Mouse (Mus musculus): ENCODE results near the gene Gbf1. TPM values are rescaled to one million over a fixed set of nuclear protein-coding genes. Genes with fewer than 3 reads are reported as not detected.
"Not testable (repeated sequence)": the region's sequence is repeated elsewhere in the genome, so short reads cannot be mapped to it uniquely, and the experiment has no call there.

The Gbf1 gene
- polyA plus RNA-seq (2016; fragmentation: Nextera tagmentation; extraction: Ambion mirVana), result 47.5 and 57.4 TPM in 2 replicates

DNA sequence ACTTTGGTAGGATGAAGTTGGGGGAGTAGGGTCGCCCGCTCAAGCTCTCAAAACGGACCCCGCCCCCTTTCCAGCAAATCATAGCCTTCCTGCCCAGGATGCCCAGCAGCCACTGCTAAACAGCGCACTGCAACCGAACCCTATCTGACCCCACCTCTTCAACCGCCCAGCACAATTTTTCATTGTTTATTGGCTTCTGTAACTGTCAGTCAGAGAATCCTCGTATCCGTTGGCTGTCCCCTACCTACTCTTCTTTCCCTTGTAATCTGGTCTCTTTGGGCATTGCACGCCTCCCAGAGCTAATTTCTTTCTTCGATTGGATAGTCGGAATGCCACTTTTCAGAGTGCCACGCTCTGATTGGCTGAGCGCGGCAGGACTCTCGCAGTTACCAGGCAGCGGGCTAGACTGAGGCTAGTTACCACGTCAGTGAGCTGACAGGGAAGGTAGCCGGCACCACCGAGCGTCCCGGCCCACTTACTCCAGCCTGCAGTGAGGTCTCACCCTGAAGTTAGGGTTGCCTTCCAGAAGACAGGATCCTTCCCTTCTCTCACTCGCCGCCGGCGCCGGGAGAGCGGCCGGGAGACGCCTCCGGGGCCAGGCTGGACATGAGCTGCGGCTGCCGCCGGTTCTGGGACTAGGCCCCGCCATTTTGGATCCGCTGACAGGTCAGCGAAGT lies at the start of gene Gbf1:
TSS of gene Gbf1 (plus strand) at position 383 of the 677 bp plus-strand sequence.
- no peaks in the 10 kb centered on the region for H3K9me3 ChIP-seq
- H3K4me1 ChIP-seq (replicated peaks), result peaks cover 49% of the 10 kb centered on the region
- H3K27ac ChIP-seq, result peak within 1 kb of the TSS; percentile 87
- WGBS, result under 1% methylated on average over 37 of the region's 37 CpGs
- no peaks in the 10 kb centered on the region for H3K36me3 ChIP-seq
- H3K27me3 ChIP-seq (ENCODE audit: insufficient read depth, poor library complexity, severe bottlenecking), result peaks cover 39% of the 10 kb centered on the region
- H3K4me3 ChIP-seq, result peak within 1 kb of the TSS; percentile 72
- peak; percentile 94 for DNase-seq (ENCODE audit: low spot score)

GRCm38 (mm10) chr19:46103437-46104186 lies 48.7 kb upstream of the Gbf1 start:
- no peaks in the 10 kb centered on the region for H3K4me1 ChIP-seq (replicated peaks)
- H3K4me3 ChIP-seq, result no peak overlapping the region
- H3K27ac ChIP-seq, result no peak overlapping the region
- WGBS, result 90% methylated on average over 6 of the region's 6 CpGs
- H3K9me3 ChIP-seq, result no peaks in the 10 kb centered on the region
- no peaks in the 10 kb centered on the region for H3K36me3 ChIP-seq
- H3K27me3 ChIP-seq (ENCODE audit: insufficient read depth, poor library complexity, severe bottlenecking), result no peaks in the 10 kb centered on the region
- DNase-seq (ENCODE audit: low spot score), result no peak

DNA sequence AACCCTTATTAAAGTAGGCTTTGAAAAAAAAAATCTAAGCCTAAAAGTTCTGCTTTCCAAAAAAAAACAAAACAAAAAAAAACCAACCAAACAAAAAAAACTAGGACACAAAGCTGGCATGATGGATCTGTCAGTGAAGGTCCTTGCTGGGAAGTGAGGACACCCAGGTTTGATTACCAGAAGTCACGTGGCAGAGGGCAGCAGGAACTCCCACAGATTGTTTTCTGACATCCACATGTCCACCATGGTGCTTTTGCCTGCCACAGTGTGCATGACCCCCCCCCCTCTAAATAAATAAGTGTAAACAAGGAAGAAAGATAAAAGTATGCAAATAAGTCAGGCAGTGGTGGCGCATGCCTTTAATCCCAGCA lies 48.1 kb upstream of the Gbf1 start:
- Histone ChIP-seq H3K27me3 (ENCODE audit: insufficient read depth, poor library complexity, severe bottlenecking) (no peaks in the 10 kb centered on the region), H3K4me3 (no peak overlapping the region), H3K4me1 (replicated peaks) (no peaks in the 10 kb centered on the region), H3K36me3 (no peaks in the 10 kb centered on the region), H3K9me3 (no peaks in the 10 kb centered on the region), H3K27ac (no peak overlapping the region)
- 76% methylated on average over 2 of the region's 2 CpGs for WGBS
- DNase-seq (ENCODE audit: low spot score), result no peak

GRCm38 (mm10) chr19:46110214-46110613 lies 42.1 kb upstream of the Gbf1 start:
- Histone ChIP-seq H3K27ac (no peak overlapping the region), H3K4me1 (replicated peaks) (no peaks in the 10 kb centered on the region), H3K9me3 (no peaks in the 10 kb centered on the region), H3K36me3 (no peaks in the 10 kb centered on the region), H3K27me3 (ENCODE audit: insufficient read depth, poor library complexity, severe bottlenecking) (no peaks in the 10 kb centered on the region), H3K4me3 (no peak overlapping the region)
- WGBS, result 90% methylated on average over 2 of the region's 2 CpGs
- no peak for DNase-seq (ENCODE audit: low spot score)

DNA sequence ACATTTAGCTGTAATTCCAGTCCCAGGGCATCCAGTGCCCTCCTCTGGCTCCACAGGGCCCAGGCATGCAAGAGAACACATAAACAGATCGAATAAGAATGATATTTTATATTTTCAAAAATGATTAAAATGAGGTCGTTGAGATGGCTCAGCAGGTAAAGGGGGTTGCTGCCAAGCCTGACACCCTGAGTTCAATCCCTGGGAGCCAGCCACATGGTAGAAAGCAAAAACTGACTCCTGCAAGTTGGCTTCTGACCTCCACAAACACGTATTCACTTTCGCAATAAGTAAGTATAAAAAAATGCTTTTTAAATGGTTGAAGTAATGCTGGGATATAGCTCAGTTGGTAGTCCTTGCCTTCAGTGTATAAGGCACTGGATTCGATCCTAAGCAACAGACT lies 41.5 kb upstream of the Gbf1 start:
- no peaks in the 10 kb centered on the region for H3K27me3 ChIP-seq (ENCODE audit: insufficient read depth, poor library complexity, severe bottlenecking)
- no peak overlapping the region for H3K27ac ChIP-seq
- H3K36me3 ChIP-seq, result no peaks in the 10 kb centered on the region
- WGBS, result 87% methylated on average over 5 of the region's 5 CpGs
- H3K4me3 ChIP-seq, result no peak overlapping the region
- no peaks in the 10 kb centered on the region for H3K9me3 ChIP-seq
- no peaks in the 10 kb centered on the region for H3K4me1 ChIP-seq (replicated peaks)
- no peak for DNase-seq (ENCODE audit: low spot score)

- no peak for DNase-seq (ENCODE audit: low spot score)
- 58% methylated on average over 4 of the region's 4 CpGs for WGBS
Measured at GRCm38 (mm10) chr19:46114617-46115016, 37.7 kb upstream of the Gbf1 start.

DNA sequence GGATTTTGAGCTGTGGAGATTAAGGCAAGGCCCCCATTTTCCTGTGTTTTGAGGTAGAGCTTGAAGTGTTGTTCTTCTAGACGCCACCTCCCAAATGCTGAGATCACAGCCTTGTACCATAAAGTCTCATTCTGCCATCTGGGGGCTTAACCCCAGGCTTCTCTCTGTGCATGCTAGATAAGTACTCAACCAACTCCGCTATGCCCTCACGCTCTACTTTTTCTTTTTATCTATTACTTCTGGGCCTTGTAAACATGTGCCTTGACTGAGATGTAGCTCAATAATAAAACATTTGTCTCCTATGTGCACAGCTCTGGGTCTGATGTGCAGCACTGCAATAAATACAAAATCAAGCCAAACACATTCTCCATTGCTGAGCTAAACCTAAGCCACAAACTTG lies 32.9 kb upstream of the Gbf1 start:
- no peaks in the 10 kb centered on the region for H3K9me3 ChIP-seq
- WGBS, result 86% methylated on average over 3 of the region's 3 CpGs
- H3K4me1 ChIP-seq (replicated peaks), result no peaks in the 10 kb centered on the region
- H3K27me3 ChIP-seq (ENCODE audit: insufficient read depth, poor library complexity, severe bottlenecking), result no peaks in the 10 kb centered on the region
- no peak overlapping the region for H3K27ac ChIP-seq
- no peak for DNase-seq (ENCODE audit: low spot score)
- no peak overlapping the region for H3K4me3 ChIP-seq
- no peaks in the 10 kb centered on the region for H3K36me3 ChIP-seq

More at GRCm38 (mm10) chr19:46114617-46115016, 37.7 kb upstream of the Gbf1 start:
- H3K4me3 ChIP-seq, result no peak overlapping the region
- H3K9me3 ChIP-seq, result no peaks in the 10 kb centered on the region
- H3K36me3 ChIP-seq, result no peaks in the 10 kb centered on the region
- no peak overlapping the region for H3K27ac ChIP-seq
- no peaks in the 10 kb centered on the region for H3K4me1 ChIP-seq (replicated peaks)
- H3K27me3 ChIP-seq (ENCODE audit: insufficient read depth, poor library complexity, severe bottlenecking), result no peaks in the 10 kb centered on the region

DNA sequence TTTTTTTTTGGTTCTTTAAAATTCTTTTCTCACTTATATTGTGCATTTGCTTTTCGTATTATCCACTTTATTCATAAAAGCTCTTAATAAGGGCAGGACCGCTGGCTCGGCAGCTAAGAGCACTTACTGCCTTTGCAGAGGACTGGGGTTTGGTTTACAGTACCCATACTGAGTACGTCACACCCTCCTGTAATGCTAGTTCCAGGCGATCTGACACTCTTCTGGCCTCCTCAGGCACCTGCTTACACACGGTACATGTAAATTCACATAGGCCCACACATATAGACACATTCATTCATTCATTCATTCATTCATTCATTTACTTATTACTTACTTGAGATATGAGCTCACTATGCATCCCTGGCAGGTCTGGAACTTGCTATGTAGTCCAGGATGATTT lies 31.4 kb upstream of the Gbf1 start:
- Histone ChIP-seq H3K9me3 (no peaks in the 10 kb centered on the region), H3K27ac (no peak overlapping the region), H3K4me1 (replicated peaks) (no peaks in the 10 kb centered on the region), H3K27me3 (ENCODE audit: insufficient read depth, poor library complexity, severe bottlenecking) (no peaks in the 10 kb centered on the region; the same call in 1 of the 2 replicates), H3K4me3 (no peak overlapping the region), H3K36me3 (no peaks in the 10 kb centered on the region)
- WGBS, result 80% methylated on average over 6 of the region's 6 CpGs
- no peak for DNase-seq (ENCODE audit: low spot score)

GRCm38 (mm10) chr19:46123876-46124275 lies 28.4 kb upstream of the Gbf1 start:
- Histone ChIP-seq H3K4me1 (replicated peaks) (no peaks in the 10 kb centered on the region), H3K9me3 (no peaks in the 10 kb centered on the region), H3K27me3 (ENCODE audit: insufficient read depth, poor library complexity, severe bottlenecking) (peaks cover 7% of the 10 kb centered on the region), H3K4me3 (no peak overlapping the region), H3K27ac (no peak overlapping the region), H3K36me3 (no peaks in the 10 kb centered on the region)
- 84% methylated on average over 3 of the region's 3 CpGs for WGBS
- no peak for DNase-seq (ENCODE audit: low spot score)

DNA sequence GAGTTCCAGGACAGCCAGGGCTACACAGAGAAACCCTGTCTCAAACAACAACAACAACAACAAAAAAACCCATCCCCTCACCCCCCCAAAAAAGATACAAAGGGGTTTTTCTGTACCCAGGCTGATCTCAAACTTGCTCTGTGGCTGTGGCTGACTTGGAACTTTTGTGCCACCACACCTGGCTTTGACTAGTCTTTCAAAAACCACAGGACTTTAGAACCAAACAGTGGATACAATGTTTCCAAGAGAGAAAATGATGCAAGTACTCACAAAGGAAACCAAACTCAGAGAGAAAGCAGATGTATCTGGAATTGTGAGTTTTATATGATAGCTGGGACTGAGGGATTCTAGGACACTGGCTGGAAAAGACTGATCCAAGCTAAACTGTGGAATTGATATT lies 27.7 kb upstream of the Gbf1 start:
- peaks cover 7% of the 10 kb centered on the region for H3K27me3 ChIP-seq (ENCODE audit: insufficient read depth, poor library complexity, severe bottlenecking)
- H3K4me1 ChIP-seq (replicated peaks), result no peaks in the 10 kb centered on the region
- no peak for DNase-seq (ENCODE audit: low spot score)
- H3K9me3 ChIP-seq, result no peaks in the 10 kb centered on the region
- H3K4me3 ChIP-seq, result no peak overlapping the region
- no peak overlapping the region for H3K27ac ChIP-seq
- no peaks in the 10 kb centered on the region for H3K36me3 ChIP-seq

- Histone ChIP-seq H3K4me3 (no peak overlapping the region), H3K36me3 (no peaks in the 10 kb centered on the region), H3K9me3 (no peaks in the 10 kb centered on the region), H3K27ac (no peak overlapping the region), H3K27me3 (ENCODE audit: insufficient read depth, poor library complexity, severe bottlenecking) (peaks cover 20% of the 10 kb centered on the region), H3K4me1 (replicated peaks) (no peaks in the 10 kb centered on the region)
- WGBS, result 82% methylated on average over 4 of the region's 4 CpGs
- DNase-seq (ENCODE audit: low spot score), result no peak
Measured at GRCm38 (mm10) chr19:46126301-46126700, 26.0 kb upstream of the Gbf1 start.

DNA sequence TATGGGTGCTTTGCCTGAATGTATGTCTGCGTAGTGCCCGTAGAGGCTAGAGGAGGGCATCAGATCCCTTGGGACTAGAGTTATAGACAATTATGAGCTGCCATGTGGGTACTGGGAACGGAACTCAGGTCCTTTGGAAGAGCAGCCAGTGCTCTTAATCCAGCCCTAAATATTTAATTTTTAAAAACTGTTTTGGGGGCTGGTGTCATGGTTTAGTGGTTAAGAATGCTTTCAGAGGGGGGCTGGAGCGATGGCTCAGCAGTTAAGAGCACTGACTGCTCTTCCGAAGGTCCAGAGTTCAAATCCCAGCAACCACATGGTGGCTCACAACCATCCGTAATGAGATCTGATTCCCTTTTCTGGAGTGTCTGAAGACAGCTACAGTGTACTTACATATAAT lies 22.6 kb upstream of the Gbf1 start:
- H3K4me1 ChIP-seq (replicated peaks), result peaks cover 10% of the 10 kb centered on the region; the same call in 1 of the 2 replicates
- H3K27me3 ChIP-seq (ENCODE audit: insufficient read depth, poor library complexity, severe bottlenecking), result peaks cover 54% of the 10 kb centered on the region
- DNase-seq (ENCODE audit: low spot score); H3K36me3 ChIP-seq; H3K27ac ChIP-seq; H3K9me3 ChIP-seq; H3K4me3 ChIP-seq: not testable (repeated sequence)
- WGBS, result 76% methylated on average over 6 of the region's 6 CpGs

DNA sequence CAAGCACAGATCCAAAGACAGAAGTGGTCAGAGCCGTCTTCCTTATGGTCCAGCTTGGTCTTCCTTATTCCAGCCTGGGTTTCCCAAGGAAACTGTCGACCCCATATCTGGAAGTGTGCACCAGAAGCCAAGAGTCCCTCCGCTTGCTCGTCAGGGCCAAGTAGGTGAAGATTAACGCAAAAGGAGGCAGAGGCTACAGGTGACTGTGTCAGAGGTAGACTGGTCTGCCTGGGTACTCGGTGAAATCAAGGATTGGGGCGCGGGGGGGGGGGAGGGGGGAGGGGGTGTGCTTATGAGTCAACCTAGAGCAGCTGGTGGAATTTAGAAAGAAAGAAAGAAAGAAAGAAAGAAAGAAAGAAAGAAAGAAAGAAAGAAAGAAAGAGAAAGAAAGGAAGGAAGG lies 21.0 kb upstream of the Gbf1 start:
- peaks cover 24% of the 10 kb centered on the region for H3K4me1 ChIP-seq (replicated peaks)
- no peaks in the 10 kb centered on the region for H3K9me3 ChIP-seq
- H3K36me3 ChIP-seq, result no peaks in the 10 kb centered on the region
- DNase-seq (ENCODE audit: low spot score), result no peak
- no peak overlapping the region for H3K27ac ChIP-seq
- 13% methylated on average over 7 of the region's 8 CpGs for WGBS
- peaks cover 70% of the 10 kb centered on the region for H3K27me3 ChIP-seq (ENCODE audit: insufficient read depth, poor library complexity, severe bottlenecking)
- peak overlapping the region; percentile 30; the same call in 1 of the 2 replicates for H3K4me3 ChIP-seq
